Mouse (Mus musculus) liver, adult 2 months (tissue): ENCODE measurements around the gene Tmem8b.

Experiments
- CTCF ChIP-seq: fragments of 200-500 bp; IDR thresholded peaks from 2 replicates; pipeline ENCODE4 v1.5.1; 2011; ENCODE audit warnings: low read depth, low read length, control low read depth
- POLR2A ChIP-seq: fragments of 200-500 bp; IDR thresholded peaks from 2 replicates; pipeline ENCODE4 v1.6.1; 2011; ENCODE audit warnings: low read length, control low read depth; ENCODE audit not compliant: insufficient read depth; ENCODE audit errors: extremely low read depth

DNA sequence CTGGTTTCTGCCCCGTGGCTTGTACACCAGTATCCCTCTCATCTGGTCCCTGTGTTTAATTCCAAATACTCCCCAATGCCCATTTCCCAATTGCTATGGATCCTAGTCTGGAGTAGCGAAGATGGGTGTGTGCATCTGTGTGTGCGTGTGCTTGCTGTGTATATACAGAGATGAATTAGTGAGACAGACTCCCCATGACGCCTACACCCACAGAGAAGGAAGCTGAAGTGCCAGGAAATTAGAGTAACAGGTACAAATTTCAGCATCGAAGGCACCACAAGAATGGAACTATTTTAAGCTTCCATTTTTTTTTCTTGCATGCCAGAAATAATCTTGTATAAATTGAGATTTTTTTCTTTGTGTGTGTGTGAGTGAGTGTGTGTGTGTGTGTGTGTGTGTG lies 22.3 kb downstream of the Tmem8b start:
- TF ChIP-seq CTCF: no peak
- TF ChIP-seq POLR2A: no peak
